Mouse (Mus musculus): Measurements from ENCODE around the gene Atp10a. TPM values are rescaled to one million over a fixed set of nuclear protein-coding genes. Genes with fewer than 3 reads are reported as not detected.

Atp10a gene
- polyA plus RNA-seq (2014; fragmentation: Nextera tagmentation; extraction: Ambion mirVana), result 2.5 and 3.3 TPM in 2 replicates

DNA sequence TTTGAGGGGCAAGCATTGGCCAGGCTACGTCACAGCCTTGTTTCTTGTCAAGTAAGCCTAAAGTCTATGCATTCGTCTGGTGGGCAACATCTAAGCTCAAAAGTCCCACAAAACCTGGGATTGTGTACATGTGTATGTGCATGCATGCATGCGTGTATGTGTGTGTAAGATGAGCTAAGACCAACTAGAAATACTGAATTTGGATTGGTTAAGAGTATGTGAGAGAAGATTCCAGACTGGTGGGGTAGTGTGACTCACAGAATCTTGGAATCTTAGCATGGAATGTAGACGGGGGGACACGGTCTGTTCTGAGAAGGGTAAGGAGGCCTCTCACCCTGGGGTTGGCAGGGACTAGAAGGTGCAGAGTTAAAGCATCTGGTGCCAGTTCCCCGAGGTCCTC, at the start of gene Atp10a:
Atp10a (plus strand) TSS at position 301 of the 400 bp plus-strand sequence.
- ATAC-seq (replicated peaks; ENCODE audit: low FRiP score) (no peak), DNase-seq (ENCODE audit: low spot score) (no peak)
- H3K4me2 ChIP-seq, result no peak within 1 kb of the TSS
- H3K36me3 ChIP-seq (ENCODE audit: control insufficient read depth, insufficient read depth, low read length), result no peaks in the 10 kb centered on the region
- H3K9ac ChIP-seq (ENCODE audit: low read depth, low read length), result no peak within 1 kb of the TSS
- peaks cover 12% of the 10 kb centered on the region for H3K27me3 ChIP-seq (replicated peaks; ENCODE audit: control insufficient read depth, insufficient read depth, low read length)
- WGBS, result 72% methylated on average over 6 of the region's 6 CpGs
- no peaks in the 10 kb centered on the region for H3K4me1 ChIP-seq (replicated peaks; ENCODE audit: control insufficient read depth, insufficient read depth, low read length)
- H3K4me3 ChIP-seq (ENCODE audit: low read depth, low read length), result no peak within 1 kb of the TSS
- H3K9me3 ChIP-seq (ENCODE audit: control insufficient read depth, low read length), result no peaks in the 10 kb centered on the region
- H3K27ac ChIP-seq (ENCODE audit: low read depth, low read length), result no peak within 1 kb of the TSS

DNA sequence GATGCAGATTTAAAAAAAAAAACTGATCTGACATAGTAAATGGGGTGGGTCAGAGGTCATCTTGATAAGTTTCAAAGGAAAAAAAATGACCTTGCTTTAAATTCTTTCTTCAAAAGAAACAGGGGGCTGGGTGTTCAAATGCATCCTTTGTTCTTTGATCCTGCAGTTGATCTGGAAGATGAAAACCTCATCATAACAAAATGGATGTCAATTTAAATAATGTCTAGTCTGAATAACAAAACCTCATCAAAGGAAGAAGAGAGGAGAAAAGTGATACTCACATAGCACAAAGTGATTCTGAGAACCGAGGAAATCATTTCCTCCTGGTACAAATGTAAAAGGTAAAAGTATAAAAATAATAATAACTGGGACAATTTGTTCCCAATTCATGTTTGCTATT, 37.9 kb upstream of the Atp10a start:
- Histone ChIP-seq H3K27ac (ENCODE audit: low read depth, low read length) (no peak overlapping the region), H3K36me3 (ENCODE audit: control insufficient read depth, insufficient read depth, low read length) (no peaks in the 10 kb centered on the region), H3K4me2 (no peak overlapping the region), H3K4me1 (replicated peaks; ENCODE audit: control insufficient read depth, insufficient read depth, low read length) (no peaks in the 10 kb centered on the region), H3K27me3 (replicated peaks; ENCODE audit: control insufficient read depth, insufficient read depth, low read length) (no peaks in the 10 kb centered on the region), H3K4me3 (ENCODE audit: low read depth, low read length) (no peak overlapping the region), H3K9me3 (ENCODE audit: control insufficient read depth, low read length) (no peaks in the 10 kb centered on the region), H3K9ac (ENCODE audit: low read depth, low read length) (no peak overlapping the region)
- 44% methylated on average over 1 of the region's 1 CpGs for WGBS
- ATAC-seq (replicated peaks; ENCODE audit: low FRiP score) (no peak), DNase-seq (ENCODE audit: low spot score) (no peak)

DNA sequence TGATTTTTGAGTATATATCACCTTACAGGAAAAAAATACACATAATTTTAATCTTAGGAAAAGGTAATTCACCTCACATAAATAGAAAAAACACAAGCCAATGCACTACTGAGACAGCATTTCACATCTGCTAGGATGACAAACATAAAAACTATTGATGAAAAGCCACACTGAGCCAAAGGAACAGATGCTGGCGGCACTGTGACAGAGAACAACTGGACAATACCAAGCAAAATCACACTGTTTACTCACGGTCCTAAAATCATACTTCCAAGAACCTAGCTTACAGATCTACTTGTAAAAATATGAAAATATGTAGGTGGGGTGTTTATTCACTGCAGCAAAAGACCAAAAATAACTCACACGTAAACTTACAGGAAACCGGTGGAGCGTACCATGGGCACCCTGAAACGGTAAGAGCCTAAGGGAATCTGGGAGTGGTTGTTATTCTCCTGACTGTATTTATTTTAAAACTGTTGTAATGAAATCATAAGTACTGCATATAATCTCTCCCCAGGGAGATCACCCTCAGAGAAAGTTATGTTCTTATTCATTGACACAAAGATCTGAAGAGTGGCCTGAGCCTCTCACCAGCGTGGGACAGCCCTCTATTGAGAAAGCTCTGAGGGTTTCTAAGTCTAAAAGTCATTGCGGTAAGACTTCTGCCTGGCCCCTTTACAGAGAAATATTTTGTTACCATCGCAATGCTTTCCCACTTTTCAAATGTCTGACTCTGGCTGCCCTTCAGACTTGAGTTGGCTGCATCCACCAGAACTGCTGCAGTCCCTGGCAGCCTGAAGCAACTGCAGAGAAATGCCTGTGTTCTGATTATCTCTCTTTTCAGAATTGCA, 29.4 kb upstream of the Atp10a start:
- no peak overlapping the region for H3K4me3 ChIP-seq (ENCODE audit: low read depth, low read length)
- no peaks in the 10 kb centered on the region for H3K9me3 ChIP-seq (ENCODE audit: control insufficient read depth, low read length)
- H3K36me3 ChIP-seq (ENCODE audit: control insufficient read depth, insufficient read depth, low read length), result no peaks in the 10 kb centered on the region
- ATAC-seq (replicated peaks; ENCODE audit: low FRiP score) (no peak), DNase-seq (ENCODE audit: low spot score) (no peak)
- no peaks in the 10 kb centered on the region for H3K4me1 ChIP-seq (replicated peaks; ENCODE audit: control insufficient read depth, insufficient read depth, low read length)
- no peaks in the 10 kb centered on the region for H3K27me3 ChIP-seq (replicated peaks; ENCODE audit: control insufficient read depth, insufficient read depth, low read length)
- WGBS, result 84% methylated on average over 9 of the region's 9 CpGs
- no peak overlapping the region for H3K4me2 ChIP-seq
- no peak overlapping the region for H3K27ac ChIP-seq (ENCODE audit: low read depth, low read length)
- H3K9ac ChIP-seq (ENCODE audit: low read depth, low read length), result no peak overlapping the region

DNA sequence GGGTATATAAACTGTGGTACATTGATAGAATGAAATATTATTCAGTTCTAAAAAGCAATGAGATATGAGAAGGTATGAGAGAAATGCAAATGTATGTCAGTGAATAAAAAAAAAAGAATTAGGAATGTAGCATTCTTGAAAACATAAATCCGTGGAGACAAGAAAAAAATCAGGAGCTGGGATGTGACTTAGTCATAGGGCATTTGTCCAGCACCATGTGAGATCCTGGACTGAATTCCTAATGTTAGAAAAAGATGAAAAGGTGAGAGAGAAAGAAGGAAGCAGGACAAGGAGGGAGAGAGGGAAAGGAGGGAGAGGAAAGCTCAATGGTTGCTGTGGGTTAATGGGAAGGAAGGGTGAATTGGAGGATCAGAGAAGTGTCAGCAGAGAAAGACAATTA, 28.6 kb upstream of the Atp10a start:
- Histone ChIP-seq H3K4me1 (replicated peaks; ENCODE audit: control insufficient read depth, insufficient read depth, low read length) (no peaks in the 10 kb centered on the region), H3K36me3 (ENCODE audit: control insufficient read depth, insufficient read depth, low read length) (no peaks in the 10 kb centered on the region), H3K9ac (ENCODE audit: low read depth, low read length) (no peak overlapping the region), H3K9me3 (ENCODE audit: control insufficient read depth, low read length) (no peaks in the 10 kb centered on the region), H3K4me3 (ENCODE audit: low read depth, low read length) (no peak overlapping the region), H3K4me2 (no peak overlapping the region), H3K27ac (ENCODE audit: low read depth, low read length) (no peak overlapping the region), H3K27me3 (replicated peaks; ENCODE audit: control insufficient read depth, insufficient read depth, low read length) (no peaks in the 10 kb centered on the region)
- ATAC-seq (replicated peaks; ENCODE audit: low FRiP score) (no peak), DNase-seq (ENCODE audit: low spot score) (no peak)
- 73% methylated on average over 1 of the region's 1 CpGs for WGBS

DNA sequence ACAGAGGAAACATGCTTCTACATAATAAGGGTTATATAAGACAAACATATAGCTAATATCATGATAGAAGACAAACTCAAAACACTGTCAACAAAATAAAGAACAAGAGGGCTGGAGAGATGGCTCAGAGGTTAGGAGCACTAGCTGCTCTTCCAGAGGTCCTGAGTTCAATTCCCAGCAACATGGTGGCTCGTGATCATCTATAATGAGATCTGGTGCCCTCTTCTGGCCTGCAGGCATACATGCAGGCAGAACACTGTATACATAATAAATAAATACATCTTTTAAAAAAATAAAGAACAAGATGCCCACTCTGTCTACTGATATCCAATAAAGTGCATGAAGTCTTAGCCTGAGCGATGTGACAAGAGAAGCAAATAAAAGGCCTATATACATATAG, 26.7 kb upstream of the Atp10a start:
- DNase-seq (ENCODE audit: low spot score), result no peak
- Histone ChIP-seq H3K9me3 (ENCODE audit: control insufficient read depth, low read length) (no peaks in the 10 kb centered on the region), H3K4me1 (replicated peaks; ENCODE audit: control insufficient read depth, insufficient read depth, low read length) (no peaks in the 10 kb centered on the region), H3K4me2 (no peak overlapping the region), H3K27ac (ENCODE audit: low read depth, low read length) (no peak overlapping the region), H3K4me3 (ENCODE audit: low read depth, low read length) (no peak overlapping the region), H3K27me3 (replicated peaks; ENCODE audit: control insufficient read depth, insufficient read depth, low read length) (no peaks in the 10 kb centered on the region), H3K36me3 (ENCODE audit: control insufficient read depth, insufficient read depth, low read length) (no peaks in the 10 kb centered on the region), H3K9ac (ENCODE audit: low read depth, low read length) (no peak overlapping the region)
- 74% methylated on average over 2 of the region's 2 CpGs for WGBS
- ATAC-seq (replicated peaks; ENCODE audit: low FRiP score), result no peak

DNA sequence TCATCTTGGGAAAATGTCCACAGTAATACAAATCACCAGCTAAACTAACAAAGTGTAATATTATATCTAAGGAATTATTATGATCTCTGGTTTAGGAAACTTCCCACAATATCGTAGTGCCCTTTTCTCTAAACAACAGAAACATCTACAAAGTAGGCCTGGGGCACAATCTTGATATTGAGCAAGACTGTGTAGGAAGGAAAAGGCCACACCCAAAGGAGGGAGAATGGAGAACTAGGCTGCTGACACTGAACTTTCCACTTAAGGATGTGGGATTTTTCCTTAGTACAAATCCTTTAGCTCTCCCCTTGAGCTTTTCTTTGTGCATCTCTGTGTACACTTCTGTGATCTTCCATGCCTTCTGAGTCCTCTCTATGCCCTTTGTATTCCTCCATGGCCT, 22.3 kb upstream of the Atp10a start:
- Histone ChIP-seq H3K27ac (ENCODE audit: low read depth, low read length) (no peak overlapping the region), H3K4me1 (replicated peaks; ENCODE audit: control insufficient read depth, insufficient read depth, low read length) (no peaks in the 10 kb centered on the region), H3K27me3 (replicated peaks; ENCODE audit: control insufficient read depth, insufficient read depth, low read length) (no peaks in the 10 kb centered on the region), H3K4me2 (no peak overlapping the region), H3K36me3 (ENCODE audit: control insufficient read depth, insufficient read depth, low read length) (no peaks in the 10 kb centered on the region), H3K9me3 (ENCODE audit: control insufficient read depth, low read length) (no peaks in the 10 kb centered on the region), H3K9ac (ENCODE audit: low read depth, low read length) (no peak overlapping the region), H3K4me3 (ENCODE audit: low read depth, low read length) (no peak overlapping the region)
- no peak for DNase-seq (ENCODE audit: low spot score)
- no peak for ATAC-seq (replicated peaks; ENCODE audit: low FRiP score)
- whole genome bisulfite sequencing, result 75% methylated on average over 1 of the region's 1 CpGs

DNA sequence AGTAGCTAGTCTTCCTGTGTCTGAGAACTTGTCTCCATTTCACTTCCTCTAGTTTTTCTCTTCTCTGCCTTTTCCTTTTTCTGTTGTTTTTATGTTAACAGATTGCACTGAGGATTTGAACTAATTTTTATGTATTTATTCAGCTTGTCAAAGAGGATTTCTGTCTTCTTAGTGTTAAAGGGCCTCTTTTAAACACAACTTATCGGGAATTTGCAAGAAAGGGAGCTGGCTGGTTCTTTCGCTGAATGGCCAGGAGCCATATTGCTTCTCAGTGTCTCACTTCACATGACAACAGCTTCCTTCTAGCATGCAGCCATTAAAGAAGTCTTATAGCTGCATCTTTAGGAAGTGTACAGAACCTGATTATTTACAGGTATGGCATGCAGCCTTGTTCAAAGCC, 16.3 kb upstream of the Atp10a start:
- H3K9me3 ChIP-seq (ENCODE audit: control insufficient read depth, low read length), result no peaks in the 10 kb centered on the region
- WGBS, result 95% methylated on average over 2 of the region's 2 CpGs

DNA sequence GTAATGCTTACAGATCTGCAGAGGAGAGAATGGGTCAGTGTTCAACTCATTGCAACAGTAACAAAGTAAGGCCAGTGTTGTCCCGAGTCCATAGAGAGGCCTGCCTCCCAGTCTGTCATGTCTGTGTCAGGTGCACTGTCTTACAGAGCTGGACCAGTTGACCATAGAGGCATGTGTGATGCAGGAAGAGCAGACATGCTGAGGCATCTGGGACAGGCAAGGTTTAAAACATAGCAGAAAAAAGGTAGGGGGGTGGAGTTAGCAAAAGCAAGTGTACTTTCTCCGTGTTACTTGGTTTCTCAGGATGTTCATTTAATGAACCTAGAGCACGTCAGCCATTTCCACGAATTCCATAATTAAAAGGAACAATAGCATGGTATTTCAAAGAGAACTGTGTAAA, 15.5 kb upstream of the Atp10a start:
- Histone ChIP-seq H3K9me3 (ENCODE audit: control insufficient read depth, low read length) (no peaks in the 10 kb centered on the region), H3K4me3 (ENCODE audit: low read depth, low read length) (no peak overlapping the region), H3K27me3 (replicated peaks; ENCODE audit: control insufficient read depth, insufficient read depth, low read length) (no peaks in the 10 kb centered on the region), H3K4me2 (no peak overlapping the region), H3K27ac (ENCODE audit: low read depth, low read length) (no peak overlapping the region), H3K4me1 (replicated peaks; ENCODE audit: control insufficient read depth, insufficient read depth, low read length) (no peaks in the 10 kb centered on the region), H3K36me3 (ENCODE audit: control insufficient read depth, insufficient read depth, low read length) (no peaks in the 10 kb centered on the region), H3K9ac (ENCODE audit: low read depth, low read length) (no peak overlapping the region)
- ATAC-seq (replicated peaks; ENCODE audit: low FRiP score) (no peak), DNase-seq (ENCODE audit: low spot score) (no peak)
- WGBS, result 71% methylated on average over 4 of the region's 4 CpGs

More for the DNA sequence above, 16.3 kb upstream of the Atp10a start:
- H3K9ac ChIP-seq (ENCODE audit: low read depth, low read length), result no peak overlapping the region
- no peaks in the 10 kb centered on the region for H3K4me1 ChIP-seq (replicated peaks; ENCODE audit: control insufficient read depth, insufficient read depth, low read length)
- H3K27ac ChIP-seq (ENCODE audit: low read depth, low read length), result no peak overlapping the region
- no peak overlapping the region for H3K4me3 ChIP-seq (ENCODE audit: low read depth, low read length)
- DNase-seq (ENCODE audit: low spot score) (no peak), ATAC-seq (replicated peaks; ENCODE audit: low FRiP score) (no peak)
- H3K36me3 ChIP-seq (ENCODE audit: control insufficient read depth, insufficient read depth, low read length), result no peaks in the 10 kb centered on the region
- no peak overlapping the region for H3K4me2 ChIP-seq
- no peaks in the 10 kb centered on the region for H3K27me3 ChIP-seq (replicated peaks; ENCODE audit: control insufficient read depth, insufficient read depth, low read length)

DNA sequence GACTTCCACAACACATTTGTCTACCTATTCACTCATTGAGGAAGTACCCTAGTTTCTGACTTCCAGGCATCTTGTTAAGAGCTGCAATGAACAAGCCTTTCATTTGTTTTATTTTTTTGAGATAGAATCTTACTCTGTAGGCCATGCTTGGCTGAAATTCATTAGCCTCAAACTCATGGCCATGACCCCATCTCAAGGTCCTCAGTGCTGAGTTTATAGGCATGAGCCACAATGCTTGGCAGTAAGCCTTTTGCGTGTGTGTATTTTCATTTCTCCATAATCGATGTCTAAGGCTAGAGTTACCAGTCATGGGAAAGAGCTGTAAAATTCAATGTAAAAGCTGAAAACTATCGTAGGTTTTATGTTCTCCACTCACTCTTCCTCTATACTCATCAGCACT, 14.1 kb upstream of the Atp10a start:
- no peak for DNase-seq (ENCODE audit: low spot score)
- no peaks in the 10 kb centered on the region for H3K36me3 ChIP-seq (ENCODE audit: control insufficient read depth, insufficient read depth, low read length)
- no peak overlapping the region for H3K4me3 ChIP-seq (ENCODE audit: low read depth, low read length)
- H3K27ac ChIP-seq (ENCODE audit: low read depth, low read length), result no peak overlapping the region
- no peak for ATAC-seq (replicated peaks; ENCODE audit: low FRiP score)
- H3K9ac ChIP-seq (ENCODE audit: low read depth, low read length), result no peak overlapping the region
- no peaks in the 10 kb centered on the region for H3K4me1 ChIP-seq (replicated peaks; ENCODE audit: control insufficient read depth, insufficient read depth, low read length)
- H3K27me3 ChIP-seq (replicated peaks; ENCODE audit: control insufficient read depth, insufficient read depth, low read length), result no peaks in the 10 kb centered on the region
- WGBS, result 87% methylated on average over 3 of the region's 3 CpGs
- H3K4me2 ChIP-seq, result no peak overlapping the region
- H3K9me3 ChIP-seq (ENCODE audit: control insufficient read depth, low read length), result no peaks in the 10 kb centered on the region
